Mouse (Mus musculus) MEL (cell line): Measurements from ENCODE around the gene Kcne3. TPM values are rescaled to one million over a fixed set of nuclear protein-coding genes. Genes with fewer than 3 reads are reported as not detected.

Experiments used
- DNase-seq: peaks from one replicate; pipeline ENCODE4 v3.0.0; 2011; ENCODE audit warnings: low read depth, low spot score
- H3K27ac ChIP-seq: 2 replicates; pipeline ENCODE4 v1.5.1; 2012; ENCODE audit warnings: low read depth, mild to moderate bottlenecking, control low read depth, low read length, moderate library complexity; ENCODE audit not compliant: control insufficient read depth
- H3K27me3 ChIP-seq, 2 experiments: fragments of 150-350 bp in 1 of 2; sonication (generic) in 1 of 2; 2 replicates each; pipeline ENCODE4 v1.6.1; 2012; ENCODE audit warnings: low read length in 2 of 2, mild to moderate bottlenecking in 2 of 2, improper control_type of control experiment in 1 of 2, moderate library complexity in 1 of 2; ENCODE audit not compliant: insufficient read depth in 2 of 2, control insufficient read depth in 1 of 2
- H3K36me3 ChIP-seq, 2 experiments: 2 replicates each; pipeline ENCODE4 v1.6.1; 2012 to 2014; ENCODE audit warnings: low read length in 2 of 2, improper control_type of control experiment in 1 of 2, inconsistent platforms in 1 of 2, mild to moderate bottlenecking in 1 of 2; ENCODE audit not compliant: insufficient read depth in 2 of 2, control insufficient read depth in 1 of 2
- H3K4me1 ChIP-seq, 2 experiments: fragments of 150-350 bp in 1 of 2; sonication (generic) in 1 of 2; 2 replicates each; pipeline ENCODE4 v1.6.1; 2012; ENCODE audit warnings: low read length in 2 of 2, improper control_type of control experiment in 1 of 2, mild to moderate bottlenecking in 1 of 2; ENCODE audit not compliant: insufficient read depth in 2 of 2, control insufficient read depth in 1 of 2
- H3K4me3 ChIP-seq, 2 experiments: fragments of 150-350 bp in 1 of 2; sonication (generic) in 1 of 2; 2 replicates each; pipeline ENCODE4 v1.5.1; 2012; ENCODE audit warnings: low read depth in 2 of 2, low read length in 2 of 2, mild to moderate bottlenecking in 2 of 2, moderate library complexity in 2 of 2, control low read depth in 1 of 2, improper control_type of control experiment in 1 of 2; ENCODE audit not compliant: control insufficient read depth in 1 of 2, insufficient read depth in 1 of 2
- H3K79me2 ChIP-seq: 2 replicates; pipeline ENCODE4 v1.6.1; 2012; ENCODE audit warnings: mild to moderate bottlenecking, low read length, moderate library complexity; ENCODE audit not compliant: control insufficient read depth, poor library complexity, insufficient read depth
- H3K9ac ChIP-seq: 2 replicates; pipeline ENCODE4 v1.6.1; 2012; ENCODE audit warnings: low read depth, mild to moderate bottlenecking, control low read depth, low read length, moderate library complexity; ENCODE audit not compliant: control insufficient read depth, poor library complexity, severe bottlenecking
- H3K9me3 ChIP-seq: fragments of 150-350 bp; sonication (generic); replicated peaks from 2 replicates; pipeline ENCODE4 v1.6.1; 2012; ENCODE audit warnings: mild to moderate bottlenecking, low read length, improper control_type of control experiment, moderate library complexity; ENCODE audit not compliant: insufficient read depth
- BHLHE40 ChIP-seq: IDR thresholded peaks from 2 replicates; pipeline ENCODE4 v1.6.1; 2012; ENCODE audit warnings: low read depth, mild to moderate bottlenecking, inconsistent platforms, low read length, improper control_type of control experiment, borderline replicate concordance
- CHD1 ChIP-seq: IDR thresholded peaks from 2 replicates; pipeline ENCODE4 v1.6.1; 2012; ENCODE audit warnings: low read depth, mild to moderate bottlenecking, inconsistent platforms, low read length, improper control_type of control experiment
- CTCF ChIP-seq, 3 experiments: IDR thresholded peaks in 2 of 3; conservative IDR thresholded peaks in 1 of 3; 2 replicates each; pipeline ENCODE4 v1.5.1; 2011 to 2012; ENCODE audit warnings: low read length in 3 of 3, low read depth in 2 of 3, mild to moderate bottlenecking in 2 of 3, improper control_type of control experiment in 1 of 3, inconsistent platforms in 1 of 3, mixed read lengths in 1 of 3, moderate library complexity in 1 of 3; ENCODE audit not compliant: control insufficient read depth in 1 of 3, insufficient read depth in 1 of 3, poor library complexity in 1 of 3, severe bottlenecking in 1 of 3
- EP300 ChIP-seq, 2 experiments: IDR thresholded peaks; 2 replicates each; pipeline ENCODE4 v1.6.1; 2011; ENCODE audit warnings: improper control_type of control experiment in 2 of 2, low read length in 2 of 2, low read depth in 1 of 2, mild to moderate bottlenecking in 1 of 2
- ETS1 ChIP-seq: IDR thresholded peaks from 2 replicates; pipeline ENCODE4 v1.6.1; 2012; ENCODE audit warnings: low read depth, mild to moderate bottlenecking, inconsistent platforms, low read length, improper control_type of control experiment, moderate library complexity
- GATA1 ChIP-seq: IDR thresholded peaks from 2 replicates; pipeline ENCODE4 v1.6.1; 2011; ENCODE audit warnings: low read depth, low read length, improper control_type of control experiment
- HCFC1 ChIP-seq: IDR thresholded peaks from 2 replicates; pipeline ENCODE4 v1.6.1; 2012; ENCODE audit warnings: low read depth, mild to moderate bottlenecking, inconsistent platforms, low read length, improper control_type of control experiment, moderate library complexity
- JUND ChIP-seq: IDR thresholded peaks from 2 replicates; pipeline ENCODE4 v1.6.1; 2011; ENCODE audit warnings: low read depth, mild to moderate bottlenecking, improper control_type of control experiment, low read length
- MAZ ChIP-seq: IDR thresholded peaks from 2 replicates; pipeline ENCODE4 v1.6.1; 2012; ENCODE audit warnings: low read depth, mild to moderate bottlenecking, inconsistent platforms, low read length, improper control_type of control experiment
- MEF2A ChIP-seq: IDR thresholded peaks from 2 replicates; pipeline ENCODE4 v1.6.1; 2014; ENCODE audit warnings: low read depth, mild to moderate bottlenecking, inconsistent platforms, low read length, improper control_type of control experiment; ENCODE audit not compliant: poor library complexity, insufficient replicate concordance, severe bottlenecking; ENCODE audit errors: extremely low read depth
- NELFE ChIP-seq: IDR thresholded peaks from 2 replicates; pipeline ENCODE4 v1.6.1; 2011; ENCODE audit warnings: low read depth, low read length, improper control_type of control experiment
- POLR2A ChIP-seq, 2 experiments: IDR thresholded peaks; 2 replicates each; pipeline ENCODE4 v1.6.1; 2011 to 2012; ENCODE audit warnings: low read length in 2 of 2, mild to moderate bottlenecking in 2 of 2, control low read depth in 1 of 2, improper control_type of control experiment in 1 of 2, low read depth in 1 of 2, moderate library complexity in 1 of 2; ENCODE audit not compliant: control insufficient read depth in 1 of 2, insufficient read depth in 1 of 2, poor library complexity in 1 of 2
- POLR2AphosphoS5 ChIP-seq: IDR thresholded peaks from 2 replicates; pipeline ENCODE4 v1.6.1; 2012; ENCODE audit warnings: low read depth, borderline replicate concordance, mild to moderate bottlenecking, inconsistent platforms, low read length, moderate library complexity, mixed read lengths
- SIN3A ChIP-seq: IDR thresholded peaks from 2 replicates; pipeline ENCODE4 v1.6.1; 2012; ENCODE audit warnings: low read length, improper control_type of control experiment, inconsistent platforms
- TAL1 ChIP-seq: IDR thresholded peaks from 2 replicates; pipeline ENCODE4 v1.6.1; 2012; ENCODE audit warnings: mild to moderate bottlenecking, inconsistent platforms, low read length, moderate library complexity, mixed read lengths
- TCF12 ChIP-seq: IDR thresholded peaks from 2 replicates; pipeline ENCODE4 v1.6.1; 2014; ENCODE audit warnings: low read depth, mild to moderate bottlenecking, inconsistent platforms, low read length, improper control_type of control experiment, moderate library complexity
- UBTF ChIP-seq: IDR thresholded peaks from 2 replicates; pipeline ENCODE4 v1.6.1; 2012; ENCODE audit warnings: low read depth, mild to moderate bottlenecking, inconsistent platforms, low read length, improper control_type of control experiment, moderate library complexity, borderline replicate concordance; ENCODE audit not compliant: insufficient read depth
- USF2 ChIP-seq, 2 experiments: IDR thresholded peaks; 2 replicates each; pipeline ENCODE4 v1.6.1; 2011 to 2012; ENCODE audit warnings: improper control_type of control experiment in 2 of 2, low read length in 2 of 2, borderline replicate concordance in 1 of 2, inconsistent platforms in 1 of 2, low read depth in 1 of 2, mild to moderate bottlenecking in 1 of 2; ENCODE audit not compliant: insufficient read depth in 1 of 2
- polyA plus RNA-seq, 2 experiments: library from polyadenylated mRNA; stranded (reverse) in 1 of 2; unstranded in 1 of 2; fragments of >175 nt in 1 of 2; fragments of >200 nt in 1 of 2; gene quantifications; 2 replicates each; pipeline versions ENCODE4 v1.2.1 to v1.2.4; 2012; ENCODE audit warnings: low replicate concordance in 2 of 2, low read depth in 1 of 2; ENCODE audit not compliant: insufficient read length in 2 of 2, insufficient read depth in 1 of 2, missing spikeins in 1 of 2
- total RNA-seq: library from RNA; depleted of rRNA; stranded (reverse); fragments of 300-350 nt; gene quantifications from 2 replicates; pipeline ENCODE4 v1.2.3, GENCODE M21; 2012

Gene Kcne3
- total and polyA plus RNA-seq, 3 experiments, result 4.9 to 6.7 TPM; not detected in 1

- H3K36me3 ChIP-seq, result peaks cover 0 to 11% of the 10 kb centered on the region in 2 experiments; a peak in 2 of 4 replicates
- no peaks in the 10 kb centered on the region for H3K9me3 ChIP-seq
- no peak overlapping the region for H3K4me3 ChIP-seq
- H3K27me3 ChIP-seq, result no peaks in the 10 kb centered on the region; a peak in 1 of 4 replicates
- peaks cover 7 to 20% of the 10 kb centered on the region in 2 experiments for H3K4me1 ChIP-seq
- H3K9ac ChIP-seq, result no peak overlapping the region
- H3K27ac ChIP-seq, result no peak overlapping the region
- H3K79me2 ChIP-seq, result no peaks in the 10 kb centered on the region
- no peak for DNase-seq
- no peak for TF ChIP-seq UBTF
- TF ChIP-seq NELFE, result no peak
- no peak for TF ChIP-seq POLR2A (IDR thresholded peaks at IDR 0.05; ENCODE audit: control insufficient read depth in 1 of 2, insufficient read depth in 1 of 2, low read depth in 1 of 2, low read length in 2 of 2, poor library complexity in 1 of 2)
- no peak for TF ChIP-seq HCFC1
- no peak for TF ChIP-seq JUND
- no peak for TF ChIP-seq USF2 (IDR thresholded peaks at IDR 0.05; ENCODE audit: borderline replicate concordance in 1 of 2, insufficient read depth in 1 of 2, low read depth in 1 of 2, low read length in 2 of 2)
- TF ChIP-seq CTCF (IDR thresholded peaks at IDR 0.05 in 2 of 3, conservative IDR thresholded peaks at IDR 0.05 in 1 of 3; ENCODE audit: control insufficient read depth in 1 of 3, insufficient read depth in 1 of 3, low read depth in 2 of 3, low read length in 3 of 3, poor library complexity in 1 of 3, severe bottlenecking in 1 of 3), result no peak
- TF ChIP-seq MEF2A, result no peak
- TF ChIP-seq EP300 (IDR thresholded peaks at IDR 0.05; ENCODE audit: low read depth in 1 of 2, low read length in 2 of 2), result no peak
Observed at GRCm38 (mm10) chr7:100204871-100205270, 28.6 kb downstream of the Kcne3 start.

- peak; percentile 57 for DNase-seq
- Histone ChIP-seq H3K4me3 (no peak overlapping the region), H3K36me3 (peaks cover 0 to 11% of the 10 kb centered on the region in 2 experiments; a peak in 2 of 4 replicates), H3K9ac (no peak overlapping the region), H3K4me1 (peaks cover 7 to 20% of the 10 kb centered on the region in 2 experiments), H3K27me3 (no peaks in the 10 kb centered on the region), H3K27ac (no peak overlapping the region), H3K9me3 (no peaks in the 10 kb centered on the region)
- peak; percentile 85 for TF ChIP-seq TCF12
- peak; percentile 74 to 75 for TF ChIP-seq EP300 (IDR thresholded peaks at IDR 0.05; ENCODE audit: low read depth in 1 of 2, low read length in 2 of 2)
- peak; percentile 75 for TF ChIP-seq GATA1
- TF ChIP-seq BHLHE40, result 0 out of 2 replicates have a peak, but pooled peaks have one; percentile 5
- peak; percentile 51; the same call in 1 of the 2 replicates for TF ChIP-seq ETS1
- no peak for TF ChIP-seq POLR2AphosphoS5
- TF ChIP-seq MAZ, result peak; percentile 60; the same call in 1 of the 2 replicates
- no peak for TF ChIP-seq CHD1
- peak; percentile 35; the same call in 1 of the 2 replicates for TF ChIP-seq TAL1
- peak; percentile 42; the same call in 1 of the 2 replicates for TF ChIP-seq SIN3A
- TF ChIP-seq, all 39 proteins: peak for 8
- H3K79me2 ChIP-seq, result no peaks in the 10 kb centered on the region
Observed at GRCm38 (mm10) chr7:100206144-100206543, 29.8 kb downstream of the Kcne3 start.
